Mouse (Mus musculus) c-Kit-positive CD71-positive TER-119-positive erythroid progenitor cells, embryonic 14.5 days (primary cell): ENCODE measurements around the gene Gm3106.
"Not testable (repeated sequence)": the region's sequence is repeated elsewhere in the genome, so short reads cannot be mapped to it uniquely, and the experiment has no call there.

Experiments
- DNase-seq: peaks from one replicate; pipeline ENCODE4 v3.0.0-alpha.2; 2013; ENCODE audit warnings: low spot score

Gm3106 gene

GRCm38 (mm10) chr5:94217705-94218104 is at the start of gene Gm3106:
Gene Gm3106, plus strand, starts transcription at chr5:94218005.
- DNase-seq, result not testable (repeated sequence)
